Mouse (Mus musculus): ENCODE data around the gene Nptx1.

- TF ChIP-seq CTCF (conservative IDR thresholded peaks at IDR 0.05; ENCODE audit: low read length) (no peak), POU5F1 (IDR thresholded peaks at IDR 0.05; ENCODE audit: borderline replicate concordance, low read length) (no peak), NANOG (IDR thresholded peaks at IDR 0.05; ENCODE audit: borderline replicate concordance, low read length) (no peak)
These were observed 17.5 kb upstream of the Nptx1 start for GRCm38 (mm10) chr11:119565021-119565420.

Data from E14TG2a.4 (cell line).